Mouse (Mus musculus) limb, embryonic 10.5 days (tissue): Measurements from ENCODE around the gene Rgs6. TPM values are rescaled to one million over a fixed set of nuclear protein-coding genes. Genes with fewer than 3 reads are reported as not detected.

Experiments used
- DNase-seq: peaks from one replicate; pipeline ENCODE4 v3.0.0-alpha.2; 2017; ENCODE audit warnings: low spot score
- H3K27ac ChIP-seq: fragments of 300-500 bp; sonication (generic); 2 replicates; pipeline ENCODE4 v1.5.1; 2016; ENCODE audit warnings: mild to moderate bottlenecking
- H3K27me3 ChIP-seq: fragments of 300-500 bp; sonication (generic); 2 replicates; pipeline ENCODE4 v1.6.1; 2016; ENCODE audit warnings: low read depth, mild to moderate bottlenecking; ENCODE audit not compliant: poor library complexity, severe bottlenecking
- H3K36me3 ChIP-seq: fragments of 300-500 bp; sonication (generic); 2 replicates; pipeline ENCODE4 v1.6.1; 2016; ENCODE audit warnings: mild to moderate bottlenecking, moderate library complexity
- H3K4me1 ChIP-seq: fragments of 300-500 bp; sonication (generic); 2 replicates; pipeline ENCODE4 v1.6.1; 2016
- H3K4me3 ChIP-seq: fragments of 300-500 bp; sonication (generic); 2 replicates; pipeline ENCODE4 v1.5.1; 2016; ENCODE audit warnings: mild to moderate bottlenecking, moderate library complexity
- H3K9me3 ChIP-seq: fragments of 300-500 bp; sonication (generic); replicated peaks from 2 replicates; pipeline ENCODE4 v1.6.1; 2016; ENCODE audit warnings: mild to moderate bottlenecking
- WGBS: fragments of 180-500 bp; shearing (Covaris S2); methylation state at CpG from one replicate; pipeline ENCODE4 v1.1.7; 2016; 5-methylcytosine and 5-hydroxymethylcytosine counted together
- polyA plus RNA-seq: library from polyadenylated mRNA; unstranded; fragments of >200 nt; fragmentation: Nextera tagmentation; extraction: Ambion mirVana; gene quantifications from 2 replicates; pipeline ENCODE4 v1.2.1, GENCODE M21; 2016

Rgs6 gene
- polyA plus RNA-seq, 1 experiment from 2014 or later = not detected

- Histone ChIP-seq H3K4me1 (no peaks in the 10 kb centered on the region), H3K4me3 (no peak overlapping the region), H3K27me3 (no peaks in the 10 kb centered on the region), H3K36me3 (no peaks in the 10 kb centered on the region), H3K9me3 (no peaks in the 10 kb centered on the region), H3K27ac (no peak overlapping the region)
- no peak for DNase-seq
- 87% methylated on average over 5 of the region's 5 CpGs for WGBS
These were observed 518.0 kb downstream of the Rgs6 start for GRCm38 (mm10) chr12:83106120-83106517.

- peaks cover 6% of the 10 kb centered on the region; the same call in 1 of the 2 replicates for H3K4me1 ChIP-seq
These were observed 521.4 kb downstream of the Rgs6 start for GRCm38 (mm10) chr12:83109486-83109885.

GRCm38 (mm10) chr12:83109891-83110630, 522.0 kb downstream of the Rgs6 start:
- no peaks in the 10 kb centered on the region for H3K9me3 ChIP-seq

More at GRCm38 (mm10) chr12:83109486-83109885, 521.4 kb downstream of the Rgs6 start:
- DNase-seq = no peak
- no peaks in the 10 kb centered on the region for H3K27me3 ChIP-seq
- H3K36me3 ChIP-seq = no peaks in the 10 kb centered on the region
- H3K4me3 ChIP-seq = no peak overlapping the region
- no peak overlapping the region for H3K27ac ChIP-seq
- WGBS = 92% methylated on average over 4 of the region's 4 CpGs
- H3K9me3 ChIP-seq = no peaks in the 10 kb centered on the region

GRCm38 (mm10) chr12:83110711-83111110, 522.6 kb downstream of the Rgs6 start:
- no peaks in the 10 kb centered on the region for H3K9me3 ChIP-seq
- H3K27ac ChIP-seq = no peak overlapping the region
- WGBS = 62% methylated on average over 3 of the region's 3 CpGs
- no peaks in the 10 kb centered on the region for H3K36me3 ChIP-seq
- no peak for DNase-seq
- H3K4me3 ChIP-seq = no peak overlapping the region
- no peaks in the 10 kb centered on the region for H3K27me3 ChIP-seq
- peaks cover 6% of the 10 kb centered on the region; the same call in 1 of the 2 replicates for H3K4me1 ChIP-seq

More at GRCm38 (mm10) chr12:83109891-83110630, 522.0 kb downstream of the Rgs6 start:
- 84% methylated on average over 11 of the region's 11 CpGs for WGBS
- Histone ChIP-seq H3K27ac (no peak overlapping the region), H3K4me3 (no peak overlapping the region), H3K36me3 (no peaks in the 10 kb centered on the region), H3K4me1 (peaks cover 6% of the 10 kb centered on the region; the same call in 1 of the 2 replicates), H3K27me3 (no peaks in the 10 kb centered on the region)
- DNase-seq = no peak

- Histone ChIP-seq H3K4me1 (peaks cover 6% of the 10 kb centered on the region; the same call in 1 of the 2 replicates), H3K27ac (peak overlapping the region; percentile 14; the same call in 1 of the 2 replicates), H3K9me3 (no peaks in the 10 kb centered on the region), H3K27me3 (no peaks in the 10 kb centered on the region), H3K4me3 (no peak overlapping the region), H3K36me3 (no peaks in the 10 kb centered on the region)
- 86% methylated on average over 5 of the region's 5 CpGs for WGBS
- DNase-seq = peak; percentile 38
These were observed 524.2 kb downstream of the Rgs6 start for GRCm38 (mm10) chr12:83112283-83112682.

GRCm38 (mm10) chr12:83112901-83113628, 525.0 kb downstream of the Rgs6 start:
- Histone ChIP-seq H3K27ac (no peak overlapping the region), H3K36me3 (no peaks in the 10 kb centered on the region), H3K27me3 (no peaks in the 10 kb centered on the region), H3K9me3 (no peaks in the 10 kb centered on the region), H3K4me1 (peaks cover 6% of the 10 kb centered on the region; the same call in 1 of the 2 replicates), H3K4me3 (no peak overlapping the region)
- no peak for DNase-seq
- 89% methylated on average over 6 of the region's 6 CpGs for WGBS

GRCm38 (mm10) chr12:83113971-83114370, 525.9 kb downstream of the Rgs6 start:
- WGBS = 48% methylated on average over 3 of the region's 3 CpGs
- Histone ChIP-seq H3K9me3 (no peaks in the 10 kb centered on the region), H3K27ac (no peak overlapping the region), H3K4me3 (no peak overlapping the region), H3K4me1 (peaks cover 6% of the 10 kb centered on the region; the same call in 1 of the 2 replicates), H3K36me3 (no peaks in the 10 kb centered on the region), H3K27me3 (no peaks in the 10 kb centered on the region)
- DNase-seq = no peak

- no peaks in the 10 kb centered on the region for H3K27me3 ChIP-seq
- H3K4me3 ChIP-seq = no peak overlapping the region
- peak; percentile 58 for DNase-seq
- no peaks in the 10 kb centered on the region for H3K36me3 ChIP-seq
- H3K4me1 ChIP-seq = peaks cover 6% of the 10 kb centered on the region; the same call in 1 of the 2 replicates
- 54% methylated on average over 5 of the region's 5 CpGs for WGBS
- no peaks in the 10 kb centered on the region for H3K9me3 ChIP-seq
- no peak overlapping the region for H3K27ac ChIP-seq
These were observed 526.4 kb downstream of the Rgs6 start for GRCm38 (mm10) chr12:83114396-83115053.

GRCm38 (mm10) chr12:83124111-83124510, 536.0 kb downstream of the Rgs6 start:
- WGBS = 78% methylated on average over 3 of the region's 3 CpGs

GRCm38 (mm10) chr12:83125284-83125683, 537.2 kb downstream of the Rgs6 start:
- H3K27ac ChIP-seq = no peak overlapping the region
- DNase-seq = no peak
- no peaks in the 10 kb centered on the region for H3K9me3 ChIP-seq
- 0 out of 2 replicates have a peak, but pooled peaks cover 6% of the 10 kb centered on the region for H3K4me1 ChIP-seq
- WGBS = 90% methylated on average over 4 of the region's 4 CpGs
- H3K27me3 ChIP-seq = no peaks in the 10 kb centered on the region
- no peaks in the 10 kb centered on the region for H3K36me3 ChIP-seq
- H3K4me3 ChIP-seq = no peak overlapping the region

More at GRCm38 (mm10) chr12:83124111-83124510, 536.0 kb downstream of the Rgs6 start:
- no peak overlapping the region for H3K27ac ChIP-seq
- no peak overlapping the region for H3K4me3 ChIP-seq
- H3K36me3 ChIP-seq = no peaks in the 10 kb centered on the region
- H3K4me1 ChIP-seq = 0 out of 2 replicates have a peak, but pooled peaks cover 6% of the 10 kb centered on the region
- DNase-seq = no peak
- H3K27me3 ChIP-seq = no peaks in the 10 kb centered on the region
- no peaks in the 10 kb centered on the region for H3K9me3 ChIP-seq

GRCm38 (mm10) chr12:83126923-83127322, 538.8 kb downstream of the Rgs6 start:
- Histone ChIP-seq H3K4me3 (no peak overlapping the region), H3K9me3 (no peaks in the 10 kb centered on the region), H3K4me1 (peaks cover 6% of the 10 kb centered on the region; the same call in 1 of the 2 replicates), H3K27me3 (no peaks in the 10 kb centered on the region), H3K27ac (no peak overlapping the region), H3K36me3 (no peaks in the 10 kb centered on the region)
- DNase-seq = no peak
- WGBS = 86% methylated on average over 7 of the region's 7 CpGs

- H3K27ac ChIP-seq = no peak overlapping the region
- H3K36me3 ChIP-seq = no peaks in the 10 kb centered on the region
- H3K4me1 ChIP-seq = peaks cover 6% of the 10 kb centered on the region; the same call in 1 of the 2 replicates
- H3K27me3 ChIP-seq = no peaks in the 10 kb centered on the region
- DNase-seq = no peak
- 63% methylated on average over 6 of the region's 6 CpGs for WGBS
- no peak overlapping the region for H3K4me3 ChIP-seq
- no peaks in the 10 kb centered on the region for H3K9me3 ChIP-seq
These were observed 539.9 kb downstream of the Rgs6 start for GRCm38 (mm10) chr12:83127955-83128354.
